Comparison of ENCODE assay signal across 12 mouse cellular contexts in genomic region chr7:137346860-137347259, GRCm38 (mm10). TPM values are rescaled to one million over a fixed set of nuclear protein-coding genes. Genes with fewer than 3 reads are reported as not detected.
DNase-seq lines count a peak whose midpoint lies in the region; ATAC-seq lines count a peak whose summit lies in the region.
"Had no signal": no experiment of that assay in that cellular context is flagged by ENCODE, and none has a peak within 500 bp of the region (broad histone marks: within the 10 kb centered on the region; RNA-seq: fewer than 3 reads in every experiment).

No protein-coding gene starts in this region.

- H3K4me1 ChIP-seq in embryonic facial prominence, embryonic 14.5 days (ENCODE audit: control insufficient read depth, insufficient read depth, low read length), result no peaks in the 10 kb centered on the region; the same call in 1 of the 2 replicates
- H3K4me1 ChIP-seq in embryonic facial prominence, embryonic 10.5 days, result peaks cover 8% of the 10 kb centered on the region; the same call in 1 of the 2 replicates

- H3K9ac ChIP-seq in embryonic facial prominence, embryonic 14.5 days (ENCODE audit: low read depth, low read length), result no peak overlapping the region
- H3K9ac ChIP-seq: heart, embryonic 15.5 days; lung, embryonic 15.5 days had no signal

- DNase-seq in embryonic facial prominence, embryonic 14.5 days (ENCODE audit: low spot score), result peak; percentile 50
- no peak for DNase-seq in embryonic facial prominence, embryonic 10.5 days (ENCODE audit: low spot score)
- peak; percentile 60 for DNase-seq in left cerebral cortex, postnatal 4 days
- DNase-seq in left cerebral cortex, adult 18-20 months (ENCODE audit: low spot score in 2 of 2), result no peak
- DNase-seq in NIH3T3 (ENCODE audit: low read depth), result peak; percentile 45
- peak; percentile 30 to 73 for DNase-seq in gastrocnemius, postnatal 4 days (ENCODE audit: low spot score in 2 of 2)
- DNase-seq in testis, postnatal 14 days (ENCODE audit: low spot score), result no peak
- DNase-seq: cerebellum, adult 11-12 months; layer of hippocampus, postnatal 36 days had no signal

- no peak for ATAC-seq in embryonic facial prominence, embryonic 14.5 days (ENCODE audit: low read depth)
- ATAC-seq in erythroid progenitor cell, adult 5-6 weeks (replicated peaks; ENCODE audit: low FRiP score, poor library complexity, severe bottlenecking), result no peak

- H3K27me3 ChIP-seq in embryonic facial prominence, embryonic 14.5 days (replicated peaks; ENCODE audit: control insufficient read depth, insufficient read depth, low read length), result no peaks in the 10 kb centered on the region
- H3K27me3 ChIP-seq in embryonic facial prominence, embryonic 10.5 days (replicated peaks; ENCODE audit: low read depth, poor library complexity, severe bottlenecking), result 0 out of 2 replicates have a peak, but pooled peaks cover 4% of the 10 kb centered on the region
- H3K27me3 ChIP-seq: heart, embryonic 15.5 days; lung, embryonic 15.5 days had no signal

- no peaks in the 10 kb centered on the region for H3K9me3 ChIP-seq in embryonic facial prominence, embryonic 14.5 days (ENCODE audit: control insufficient read depth, low read length)
- no peaks in the 10 kb centered on the region for H3K9me3 ChIP-seq in embryonic facial prominence, embryonic 10.5 days
- H3K9me3 ChIP-seq: heart, embryonic 15.5 days; lung, embryonic 15.5 days had no signal

- H3K27ac ChIP-seq in embryonic facial prominence, embryonic 14.5 days (replicated peaks; ENCODE audit: low read depth, low read length), result no peak overlapping the region
- H3K27ac ChIP-seq in embryonic facial prominence, embryonic 10.5 days (replicated peaks), result no peak overlapping the region; the same call in 1 of the 2 replicates
- H3K27ac ChIP-seq: heart, embryonic 15.5 days; lung, embryonic 15.5 days had no signal

- WGBS in embryonic facial prominence, embryonic 14.5 days, result 59% methylated on average over 7 of the region's 7 CpGs
- 69% methylated on average over 7 of the region's 7 CpGs for WGBS in embryonic facial prominence, embryonic 10.5 days

- intact Hi-C loops in left cerebral cortex, postnatal 4 days (cut with DNase I), result no loop called here

- no peaks in the 10 kb centered on the region for H3K36me3 ChIP-seq in embryonic facial prominence, embryonic 14.5 days (ENCODE audit: control insufficient read depth, insufficient read depth, low read length)
- no peaks in the 10 kb centered on the region for H3K36me3 ChIP-seq in embryonic facial prominence, embryonic 10.5 days (replicated peaks)
- H3K36me3 ChIP-seq: heart, embryonic 15.5 days; lung, embryonic 15.5 days had no signal

- H3K4me3 ChIP-seq in embryonic facial prominence, embryonic 14.5 days (ENCODE audit: low read depth, low read length), result no peak overlapping the region
- no peak overlapping the region for H3K4me3 ChIP-seq in embryonic facial prominence, embryonic 10.5 days
- H3K4me3 ChIP-seq: heart, embryonic 15.5 days; lung, embryonic 15.5 days had no signal

- no peak overlapping the region for H3K4me2 ChIP-seq in embryonic facial prominence, embryonic 14.5 days (ENCODE audit: low read depth, low read length)
- H3K4me2 ChIP-seq: heart, embryonic 15.5 days; lung, embryonic 15.5 days had no signal

RNA-seq across cellular contexts. Expression of gene Ebf3, which starts 32.6 kb away (rescaled TPM):
- polyA plus RNA-seq in embryonic facial prominence, embryonic 14.5 days (2014; fragmentation: Nextera tagmentation; extraction: Ambion mirVana), result 7.4 and 9.1 TPM in 2 replicates
- 8.4 and 9.4 TPM in 2 replicates for polyA plus RNA-seq in embryonic facial prominence, embryonic 10.5 days (2016; fragmentation: Nextera tagmentation; extraction: Ambion mirVana)
- 1 to 10 TPM; 2.1 to 2.7 TPM for total RNA-seq in left cerebral cortex, postnatal 4 days (2021)
- total RNA-seq in left cerebral cortex, adult 18-20 months (2021), result under 1 TPM; 0.30 to 0.63 TPM
- 10 to 100 TPM; 45.8 to 50.1 TPM for total RNA-seq in gastrocnemius, postnatal 4 days (2021)
- 0.72 TPM in 1 of 2 replicates, not detected in the other for total RNA-seq in erythroid progenitor cell, adult 5-6 weeks (2015; ENCODE audit: low replicate concordance)
- total RNA-seq in erythroid progenitor cell, adult 5-6 weeks (2017; ENCODE audit: low replicate concordance), result 0.08 and 1.4 TPM in 2 replicates

Comparison
In these comparisons a context has a peak if more than half of its experiments do, and no peak if none do; other contexts are left out.
1. DNase-seq: peak in embryonic facial prominence, embryonic 14.5 days (single experiment), left cerebral cortex, postnatal 4 days (single experiment), NIH3T3 (single experiment) and gastrocnemius, postnatal 4 days (2 of 2); none in embryonic facial prominence, embryonic 10.5 days (single experiment), left cerebral cortex, adult 18-20 months (0 of 2) and testis, postnatal 14 days (single experiment).
2. RNA of gene Ebf3, which starts 32.6 kb away (total RNA-seq): 45.8 to 50.1 TPM in gastrocnemius, postnatal 4 days; 2.1 to 2.7 TPM in left cerebral cortex, postnatal 4 days, 0.30 to 0.63 TPM in left cerebral cortex, adult 18-20 months and 0.08 to 1.4 TPM in erythroid progenitor cell, adult 5-6 weeks; every median in the first group is over 10 times any median in the second.